Comparison of ENCODE assay signal across 20 mouse cellular contexts in genomic region chr8:51145315-51145714, GRCm38 (mm10).
A peak's percentile ranks its signal among the peaks of the same experiment; 100 is the strongest.
DNase-seq lines count a peak whose midpoint lies in the region; ATAC-seq and TF ChIP-seq lines count a peak whose summit lies in the region.
"Had no signal": no experiment of that assay in that cellular context is flagged by ENCODE, and none has a peak within 500 bp of the region (broad histone marks: within the 10 kb centered on the region; RNA-seq: fewer than 3 reads in every experiment).

No protein-coding gene starts in this region.

- peak; percentile 53; the same call in 1 of the 2 replicates for ATAC-seq in forebrain, postnatal 0 days
- no peak for ATAC-seq in forebrain, embryonic 11.5 days (replicated peaks; ENCODE audit: low FRiP score)
- ATAC-seq in midbrain, embryonic 12.5 days (ENCODE audit: low FRiP score, low read depth), result peak; percentile 80
- no peak for ATAC-seq in midbrain, embryonic 16.5 days
- ATAC-seq: intestine, embryonic 15.5 days had no signal

- 17% methylated on average over 1 of the region's 1 CpGs for WGBS in forebrain, postnatal 0 days
- 50% methylated on average over 1 of the region's 1 CpGs for WGBS in forebrain, embryonic 11.5 days
- 34% methylated on average over 1 of the region's 1 CpGs for whole genome bisulfite sequencing in midbrain, embryonic 12.5 days
- 12% methylated on average over 1 of the region's 1 CpGs for WGBS in midbrain, embryonic 16.5 days

- no peak overlapping the region for H3K27ac ChIP-seq in forebrain, postnatal 0 days (ENCODE audit: low read depth, low read length)
- H3K27ac ChIP-seq in forebrain, embryonic 11.5 days (ENCODE audit: low read depth, low read length), result no peak overlapping the region
- no peak overlapping the region for H3K27ac ChIP-seq in midbrain, embryonic 12.5 days (replicated peaks)
- no peak overlapping the region for H3K27ac ChIP-seq in midbrain, embryonic 16.5 days (ENCODE audit: low read length)
- H3K27ac ChIP-seq: embryonic facial prominence, embryonic 10.5 days; heart, embryonic 10.5 days; hindbrain, embryonic 12.5 days; intestine, embryonic 15.5 days had no signal

- H3K36me3 ChIP-seq in forebrain, postnatal 0 days (ENCODE audit: insufficient read depth), result no peaks in the 10 kb centered on the region
- H3K36me3 ChIP-seq in forebrain, embryonic 11.5 days (ENCODE audit: control insufficient read depth, insufficient read depth, low read length), result no peaks in the 10 kb centered on the region
- H3K36me3 ChIP-seq in midbrain, embryonic 12.5 days, result no peaks in the 10 kb centered on the region
- no peaks in the 10 kb centered on the region for H3K36me3 ChIP-seq in midbrain, embryonic 16.5 days (ENCODE audit: control insufficient read depth, insufficient read depth, low read length)
- H3K36me3 ChIP-seq: embryonic facial prominence, embryonic 10.5 days; heart, embryonic 10.5 days; hindbrain, embryonic 12.5 days; intestine, embryonic 15.5 days had no signal

- TF ChIP-seq CTCF in forebrain, postnatal 0 days (IDR thresholded peaks at IDR 0.05; ENCODE audit: low read depth), result no peak

- no peak overlapping the region for H3K9ac ChIP-seq in forebrain, postnatal 0 days
- H3K9ac ChIP-seq in forebrain, embryonic 11.5 days (ENCODE audit: low read length), result no peak overlapping the region
- no peak overlapping the region for H3K9ac ChIP-seq in midbrain, embryonic 12.5 days (replicated peaks)
- no peak overlapping the region for H3K9ac ChIP-seq in midbrain, embryonic 16.5 days (ENCODE audit: low read depth, low read length)
- H3K9ac ChIP-seq: hindbrain, embryonic 12.5 days; intestine, embryonic 15.5 days had no signal

- H3K4me2 ChIP-seq in forebrain, postnatal 0 days (ENCODE audit: low read depth), result no peak overlapping the region
- no peak overlapping the region for H3K4me2 ChIP-seq in forebrain, embryonic 11.5 days (ENCODE audit: low read depth, low read length, severe bottlenecking)
- H3K4me2 ChIP-seq in midbrain, embryonic 12.5 days (replicated peaks), result no peak overlapping the region
- no peak overlapping the region for H3K4me2 ChIP-seq in midbrain, embryonic 16.5 days (ENCODE audit: low read length)
- H3K4me2 ChIP-seq: hindbrain, embryonic 12.5 days; intestine, embryonic 15.5 days had no signal

- no peaks in the 10 kb centered on the region for H3K9me3 ChIP-seq in forebrain, postnatal 0 days (ENCODE audit: low read length)
- H3K9me3 ChIP-seq in forebrain, embryonic 11.5 days (ENCODE audit: control insufficient read depth, low read length), result no peaks in the 10 kb centered on the region
- H3K9me3 ChIP-seq in midbrain, embryonic 12.5 days, result no peaks in the 10 kb centered on the region
- no peaks in the 10 kb centered on the region for H3K9me3 ChIP-seq in midbrain, embryonic 16.5 days (replicated peaks; ENCODE audit: control insufficient read depth, low read length, poor library complexity, severe bottlenecking)
- H3K9me3 ChIP-seq: embryonic facial prominence, embryonic 10.5 days; heart, embryonic 10.5 days; hindbrain, embryonic 12.5 days; intestine, embryonic 15.5 days had no signal

- no peak overlapping the region for H3K4me3 ChIP-seq in forebrain, postnatal 0 days (ENCODE audit: low read depth, low read length)
- no peak overlapping the region for H3K4me3 ChIP-seq in forebrain, embryonic 11.5 days (ENCODE audit: low read depth, low read length)
- H3K4me3 ChIP-seq in midbrain, embryonic 12.5 days, result no peak overlapping the region
- no peak overlapping the region for H3K4me3 ChIP-seq in midbrain, embryonic 16.5 days (ENCODE audit: low read depth, low read length)
- H3K4me3 ChIP-seq: embryonic facial prominence, embryonic 10.5 days; heart, embryonic 10.5 days; hindbrain, embryonic 12.5 days; intestine, embryonic 15.5 days had no signal

- no peaks in the 10 kb centered on the region for H3K4me1 ChIP-seq in forebrain, postnatal 0 days (ENCODE audit: insufficient read depth)
- H3K4me1 ChIP-seq in forebrain, embryonic 11.5 days (replicated peaks; ENCODE audit: control insufficient read depth, insufficient read depth, low read length), result no peaks in the 10 kb centered on the region
- H3K4me1 ChIP-seq in midbrain, embryonic 12.5 days, result no peaks in the 10 kb centered on the region
- H3K4me1 ChIP-seq in midbrain, embryonic 16.5 days (ENCODE audit: control insufficient read depth, insufficient read depth, low read length), result no peaks in the 10 kb centered on the region
- H3K4me1 ChIP-seq: embryonic facial prominence, embryonic 10.5 days; heart, embryonic 10.5 days; hindbrain, embryonic 12.5 days; intestine, embryonic 15.5 days had no signal

- DNase-seq in cerebellum, postnatal 10 days, result peak; percentile 9 to 22
- no peak for DNase-seq in cerebellum, adult 8-10 months
- DNase-seq in forebrain, postnatal 0 days, result peak; percentile 11
- DNase-seq in forebrain, embryonic 11.5 days (ENCODE audit: low spot score), result no peak
- DNase-seq in retina, postnatal 1 day, result peak; percentile 7
- DNase-seq in gastrocnemius, adult 18-20 months (ENCODE audit: low spot score), result no peak
- DNase-seq: adrenal gland, postnatal 10 days; B cell, adult 2 months; cerebellum, adult 11-12 months; cerebellum, adult 9-11 months; gastrocnemius, postnatal 36 days; heart, adult 18-20 months; heart, postnatal 10 days; heart, postnatal 4 days had no signal

- no peaks in the 10 kb centered on the region for H3K27me3 ChIP-seq in forebrain, postnatal 0 days (ENCODE audit: insufficient read depth, low read length)
- H3K27me3 ChIP-seq in forebrain, embryonic 11.5 days (ENCODE audit: control insufficient read depth, insufficient read depth, low read length), result no peaks in the 10 kb centered on the region
- no peaks in the 10 kb centered on the region for H3K27me3 ChIP-seq in midbrain, embryonic 12.5 days
- no peaks in the 10 kb centered on the region for H3K27me3 ChIP-seq in midbrain, embryonic 16.5 days (ENCODE audit: control insufficient read depth, insufficient read depth, low read depth, low read length)
- H3K27me3 ChIP-seq: hindbrain, embryonic 12.5 days; intestine, embryonic 15.5 days had no signal

Comparison
In these comparisons a context has a peak if more than half of its experiments do, and no peak if none do; other contexts are left out.
1. DNase-seq: peak in cerebellum, postnatal 10 days (2 of 2), forebrain, postnatal 0 days (single experiment) and retina, postnatal 1 day (single experiment); none in cerebellum, adult 8-10 months (single experiment), forebrain, embryonic 11.5 days (single experiment) and gastrocnemius, adult 18-20 months (single experiment).
2. ATAC-seq: peak in forebrain, postnatal 0 days (single experiment) and midbrain, embryonic 12.5 days (single experiment); none in forebrain, embryonic 11.5 days (single experiment) and midbrain, embryonic 16.5 days (single experiment).